Mouse (Mus musculus): Measurements from ENCODE around the gene Nfib. TPM values are rescaled to one million over a fixed set of nuclear protein-coding genes. Genes with fewer than 3 reads are reported as not detected.

Nfib gene
- polyA plus RNA-seq, 1 experiment from 2014 or later: 59.0 TPM

DNA sequence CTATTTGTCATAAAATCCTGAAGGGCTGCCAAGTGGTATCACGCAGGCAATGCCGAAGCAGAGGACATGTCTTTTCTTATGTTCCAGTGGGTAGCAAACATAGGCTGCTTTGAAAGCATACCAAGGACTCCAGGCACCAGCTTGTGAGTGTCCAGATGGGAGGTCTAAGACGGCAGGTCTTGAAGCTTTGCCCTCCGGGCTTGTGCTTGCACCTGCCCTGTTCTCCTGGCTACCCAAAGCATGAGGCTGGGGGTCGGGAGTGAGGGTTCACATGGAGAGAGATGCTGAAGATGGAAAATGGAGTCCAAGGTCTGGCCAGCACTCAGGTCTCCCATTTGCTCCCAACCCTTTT, 61.8 kb downstream of the Nfib start:
- H3K9ac ChIP-seq (ENCODE audit: low read depth, low read length): no peak overlapping the region
- H3K27ac ChIP-seq (ENCODE audit: low read depth, low read length): no peak overlapping the region
- H3K27me3 ChIP-seq (ENCODE audit: control insufficient read depth, insufficient read depth, low read length): no peaks in the 10 kb centered on the region
- no peak for ATAC-seq (replicated peaks; ENCODE audit: insufficient number of reproducible peaks, low FRiP score, low TSS enrichment)
- no peaks in the 10 kb centered on the region for H3K36me3 ChIP-seq (ENCODE audit: control insufficient read depth, insufficient read depth, low read length)
- H3K4me2 ChIP-seq: no peak overlapping the region
- no peak overlapping the region for H3K4me3 ChIP-seq (ENCODE audit: low read depth, low read length)
- peaks cover 3% of the 10 kb centered on the region; the same call in 1 of the 2 replicates for H3K4me1 ChIP-seq (ENCODE audit: control insufficient read depth, insufficient read depth, low read length)
- H3K9me3 ChIP-seq (replicated peaks; ENCODE audit: control insufficient read depth, low read length): no peaks in the 10 kb centered on the region
- WGBS (ENCODE audit: insufficient replicate concordance): 83% methylated on average over 5 of the region's 5 CpGs

DNA sequence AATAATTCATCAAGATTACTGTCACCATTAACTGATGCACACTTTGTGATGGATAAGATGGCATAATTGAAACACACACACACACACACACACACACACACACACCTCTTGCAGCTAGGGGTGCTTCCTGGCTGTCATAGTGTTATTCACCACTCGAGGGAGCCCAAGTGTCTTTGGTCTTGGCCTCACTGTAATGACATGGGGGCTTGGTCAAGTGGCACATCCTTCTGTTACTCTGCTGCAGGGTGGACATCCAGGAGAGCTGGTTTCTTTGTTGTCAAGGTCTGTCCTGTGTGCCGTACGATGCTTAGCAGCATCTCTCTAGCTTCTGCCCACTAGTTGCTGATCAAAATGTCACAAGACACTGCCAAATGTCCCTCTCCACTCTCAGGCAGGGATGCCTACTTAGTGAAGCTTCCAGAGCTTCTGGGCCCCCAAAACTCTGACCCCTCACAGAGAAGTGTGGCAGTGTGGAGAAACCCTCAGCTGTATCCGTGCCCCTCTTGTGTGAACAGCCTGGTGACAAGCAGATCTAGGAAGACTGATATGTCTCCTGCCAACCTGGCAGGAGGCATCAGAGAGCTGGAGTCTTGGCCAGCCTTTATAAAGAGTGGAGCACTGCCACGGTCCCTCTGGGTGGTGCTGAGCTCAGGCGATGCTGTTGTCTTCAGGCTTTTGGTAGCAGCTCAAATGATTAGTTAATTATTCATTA, 62.4 kb downstream of the Nfib start:
- Histone ChIP-seq H3K27me3 (ENCODE audit: control insufficient read depth, insufficient read depth, low read length) (no peaks in the 10 kb centered on the region), H3K4me2 (no peak overlapping the region), H3K4me1 (ENCODE audit: control insufficient read depth, insufficient read depth, low read length) (peaks cover 3% of the 10 kb centered on the region; the same call in 1 of the 2 replicates), H3K36me3 (ENCODE audit: control insufficient read depth, insufficient read depth, low read length) (no peaks in the 10 kb centered on the region), H3K9ac (ENCODE audit: low read depth, low read length) (no peak overlapping the region), H3K4me3 (ENCODE audit: low read depth, low read length) (no peak overlapping the region), H3K27ac (ENCODE audit: low read depth, low read length) (no peak overlapping the region), H3K9me3 (replicated peaks; ENCODE audit: control insufficient read depth, low read length) (no peaks in the 10 kb centered on the region)
- 58% methylated on average over 6 of the region's 6 CpGs for WGBS (ENCODE audit: insufficient replicate concordance)
- ATAC-seq (replicated peaks; ENCODE audit: insufficient number of reproducible peaks, low FRiP score, low TSS enrichment): no peak

- no peak for ATAC-seq (replicated peaks; ENCODE audit: insufficient number of reproducible peaks, low FRiP score, low TSS enrichment)
- Histone ChIP-seq H3K36me3 (ENCODE audit: control insufficient read depth, insufficient read depth, low read length) (no peaks in the 10 kb centered on the region), H3K4me2 (no peak overlapping the region), H3K4me3 (ENCODE audit: low read depth, low read length) (no peak overlapping the region), H3K9me3 (replicated peaks; ENCODE audit: control insufficient read depth, low read length) (no peaks in the 10 kb centered on the region), H3K27me3 (ENCODE audit: control insufficient read depth, insufficient read depth, low read length) (no peaks in the 10 kb centered on the region), H3K9ac (ENCODE audit: low read depth, low read length) (no peak overlapping the region), H3K4me1 (ENCODE audit: control insufficient read depth, insufficient read depth, low read length) (peaks cover 3% of the 10 kb centered on the region; the same call in 1 of the 2 replicates), H3K27ac (ENCODE audit: low read depth, low read length) (no peak overlapping the region)
- WGBS (ENCODE audit: insufficient replicate concordance): 67% methylated on average over 5 of the region's 5 CpGs
Observed at GRCm38 (mm10) chr4:82641066-82641680, 64.4 kb downstream of the Nfib start.

GRCm38 (mm10) chr4:82638251-82638650, 67.3 kb downstream of the Nfib start:
- no peak overlapping the region for H3K27ac ChIP-seq (ENCODE audit: low read depth, low read length)
- no peak overlapping the region for H3K4me2 ChIP-seq
- H3K4me1 ChIP-seq (ENCODE audit: control insufficient read depth, insufficient read depth, low read length): peaks cover 3% of the 10 kb centered on the region; the same call in 1 of the 2 replicates
- WGBS (ENCODE audit: insufficient replicate concordance): 88% methylated on average over 9 of the region's 9 CpGs
- H3K9ac ChIP-seq (ENCODE audit: low read depth, low read length): no peak overlapping the region
- ATAC-seq (replicated peaks; ENCODE audit: insufficient number of reproducible peaks, low FRiP score, low TSS enrichment): no peak
- H3K9me3 ChIP-seq (replicated peaks; ENCODE audit: control insufficient read depth, low read length): no peaks in the 10 kb centered on the region; the same call in 1 of the 2 replicates
- no peaks in the 10 kb centered on the region for H3K27me3 ChIP-seq (ENCODE audit: control insufficient read depth, insufficient read depth, low read length)
- no peaks in the 10 kb centered on the region for H3K36me3 ChIP-seq (ENCODE audit: control insufficient read depth, insufficient read depth, low read length)
- no peak overlapping the region for H3K4me3 ChIP-seq (ENCODE audit: low read depth, low read length)

- 76% methylated on average over 4 of the region's 4 CpGs for WGBS (ENCODE audit: insufficient replicate concordance)
Observed at GRCm38 (mm10) chr4:82637633-82638032, 67.9 kb downstream of the Nfib start.

DNA sequence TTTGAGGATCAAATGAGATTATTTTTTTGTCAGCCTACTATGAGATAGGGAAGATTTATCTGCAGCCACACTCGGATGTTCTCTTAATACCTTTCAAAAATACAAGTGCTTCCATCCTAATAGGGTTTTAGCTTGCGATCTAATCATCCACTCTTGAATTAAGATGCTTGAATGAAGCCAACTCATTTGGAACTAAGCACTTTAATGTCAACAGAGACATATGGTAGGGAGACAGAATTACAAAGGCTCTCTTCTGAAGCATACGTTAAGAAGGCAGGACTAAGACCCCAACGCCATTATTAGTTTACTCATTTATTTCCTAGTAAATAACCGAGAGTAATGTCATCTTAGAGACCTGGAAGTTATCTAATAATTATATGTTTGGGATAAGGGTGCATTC, 68.9 kb downstream of the Nfib start:
- WGBS (ENCODE audit: insufficient replicate concordance): 78% methylated on average over 5 of the region's 5 CpGs
- Histone ChIP-seq H3K9me3 (replicated peaks; ENCODE audit: control insufficient read depth, low read length) (no peaks in the 10 kb centered on the region; the same call in 1 of the 2 replicates), H3K4me2 (no peak overlapping the region), H3K4me3 (ENCODE audit: low read depth, low read length) (no peak overlapping the region), H3K27ac (ENCODE audit: low read depth, low read length) (no peak overlapping the region), H3K4me1 (ENCODE audit: control insufficient read depth, insufficient read depth, low read length) (peaks cover 3% of the 10 kb centered on the region; the same call in 1 of the 2 replicates), H3K9ac (ENCODE audit: low read depth, low read length) (no peak overlapping the region), H3K36me3 (ENCODE audit: control insufficient read depth, insufficient read depth, low read length) (no peaks in the 10 kb centered on the region), H3K27me3 (ENCODE audit: control insufficient read depth, insufficient read depth, low read length) (no peaks in the 10 kb centered on the region)
- ATAC-seq (replicated peaks; ENCODE audit: insufficient number of reproducible peaks, low FRiP score, low TSS enrichment): no peak

More at GRCm38 (mm10) chr4:82637633-82638032, 67.9 kb downstream of the Nfib start:
- ATAC-seq (replicated peaks; ENCODE audit: insufficient number of reproducible peaks, low FRiP score, low TSS enrichment): no peak
- H3K4me3 ChIP-seq (ENCODE audit: low read depth, low read length): no peak overlapping the region
- H3K36me3 ChIP-seq (ENCODE audit: control insufficient read depth, insufficient read depth, low read length): no peaks in the 10 kb centered on the region
- H3K4me1 ChIP-seq (ENCODE audit: control insufficient read depth, insufficient read depth, low read length): peaks cover 3% of the 10 kb centered on the region; the same call in 1 of the 2 replicates
- no peak overlapping the region for H3K4me2 ChIP-seq
- no peak overlapping the region for H3K9ac ChIP-seq (ENCODE audit: low read depth, low read length)
- no peaks in the 10 kb centered on the region for H3K27me3 ChIP-seq (ENCODE audit: control insufficient read depth, insufficient read depth, low read length)
- no peaks in the 10 kb centered on the region; the same call in 1 of the 2 replicates for H3K9me3 ChIP-seq (replicated peaks; ENCODE audit: control insufficient read depth, low read length)
- no peak overlapping the region for H3K27ac ChIP-seq (ENCODE audit: low read depth, low read length)

GRCm38 (mm10) chr4:82635881-82636280, 69.7 kb downstream of the Nfib start:
- WGBS (ENCODE audit: insufficient replicate concordance): 59% methylated on average over 5 of the region's 5 CpGs
- H3K9ac ChIP-seq (ENCODE audit: low read depth, low read length): no peak overlapping the region

GRCm38 (mm10) chr4:82635118-82635517, 70.4 kb downstream of the Nfib start:
- H3K36me3 ChIP-seq (ENCODE audit: control insufficient read depth, insufficient read depth, low read length): no peaks in the 10 kb centered on the region
- H3K4me1 ChIP-seq (ENCODE audit: control insufficient read depth, insufficient read depth, low read length): no peaks in the 10 kb centered on the region
- WGBS (ENCODE audit: insufficient replicate concordance): 84% methylated on average over 11 of the region's 11 CpGs
- H3K27me3 ChIP-seq (ENCODE audit: control insufficient read depth, insufficient read depth, low read length): no peaks in the 10 kb centered on the region
- no peaks in the 10 kb centered on the region; the same call in 1 of the 2 replicates for H3K9me3 ChIP-seq (replicated peaks; ENCODE audit: control insufficient read depth, low read length)
- no peak for ATAC-seq (replicated peaks; ENCODE audit: insufficient number of reproducible peaks, low FRiP score, low TSS enrichment)
- no peak overlapping the region for H3K27ac ChIP-seq (ENCODE audit: low read depth, low read length)
- H3K4me2 ChIP-seq: no peak overlapping the region
- no peak overlapping the region for H3K4me3 ChIP-seq (ENCODE audit: low read depth, low read length)
- H3K9ac ChIP-seq (ENCODE audit: low read depth, low read length): no peak overlapping the region

More at GRCm38 (mm10) chr4:82635881-82636280, 69.7 kb downstream of the Nfib start:
- no peak for ATAC-seq (replicated peaks; ENCODE audit: insufficient number of reproducible peaks, low FRiP score, low TSS enrichment)
- no peak overlapping the region for H3K27ac ChIP-seq (ENCODE audit: low read depth, low read length)
- H3K27me3 ChIP-seq (ENCODE audit: control insufficient read depth, insufficient read depth, low read length): no peaks in the 10 kb centered on the region
- no peaks in the 10 kb centered on the region for H3K4me1 ChIP-seq (ENCODE audit: control insufficient read depth, insufficient read depth, low read length)
- no peaks in the 10 kb centered on the region for H3K36me3 ChIP-seq (ENCODE audit: control insufficient read depth, insufficient read depth, low read length)
- no peak overlapping the region for H3K4me3 ChIP-seq (ENCODE audit: low read depth, low read length)
- H3K4me2 ChIP-seq: no peak overlapping the region
- H3K9me3 ChIP-seq (replicated peaks; ENCODE audit: control insufficient read depth, low read length): no peaks in the 10 kb centered on the region; the same call in 1 of the 2 replicates
